Mouse (Mus musculus) embryonic facial prominence, embryonic 11.5 days (tissue): ENCODE data around the gene Sfswap. TPM values are rescaled to one million over a fixed set of nuclear protein-coding genes. Genes with fewer than 3 reads are reported as not detected.

Experiments used
- polyA plus RNA-seq: library from polyadenylated mRNA; unstranded; fragments of >200 nt; fragmentation: Nextera tagmentation; extraction: Ambion mirVana; gene quantifications from 2 replicates; pipeline ENCODE4 v1.2.1, GENCODE M21; 2014

Sfswap gene
- polyA plus RNA-seq, 1 experiment from 2014 or later, result 47.7 TPM

Other genes with a start within 250 kb of the Sfswap start
- 1.5 TPM in 2 replicates for gene Mmp17, start 82.9 kb downstream of the Sfswap start, polyA plus RNA-seq
- 5.5 and 5.6 TPM in 2 replicates for gene Zfp11, start 168.9 kb downstream of the Sfswap start, polyA plus RNA-seq
- not detected in 2 replicates for gene Sept14, start 207.3 kb downstream of the Sfswap start, polyA plus RNA-seq
- 204 and 216 TPM in 2 replicates for gene Mrps17, start 214.3 kb downstream of the Sfswap start, polyA plus RNA-seq
- 85.1 and 92.1 TPM in 2 replicates for gene Nipsnap2, start 223.8 kb downstream of the Sfswap start, polyA plus RNA-seq